Mouse (Mus musculus) testis, postnatal 10 days (tissue): ENCODE results near the gene Palm.
"Not testable (repeated sequence)": the region's sequence is repeated elsewhere in the genome, so short reads cannot be mapped to it uniquely, and the experiment has no call there.

Source experiments
- DNase-seq: peaks from one replicate; pipeline ENCODE4 v3.0.0; 2021; ENCODE audit warnings: low spot score

Palm gene

DNA sequence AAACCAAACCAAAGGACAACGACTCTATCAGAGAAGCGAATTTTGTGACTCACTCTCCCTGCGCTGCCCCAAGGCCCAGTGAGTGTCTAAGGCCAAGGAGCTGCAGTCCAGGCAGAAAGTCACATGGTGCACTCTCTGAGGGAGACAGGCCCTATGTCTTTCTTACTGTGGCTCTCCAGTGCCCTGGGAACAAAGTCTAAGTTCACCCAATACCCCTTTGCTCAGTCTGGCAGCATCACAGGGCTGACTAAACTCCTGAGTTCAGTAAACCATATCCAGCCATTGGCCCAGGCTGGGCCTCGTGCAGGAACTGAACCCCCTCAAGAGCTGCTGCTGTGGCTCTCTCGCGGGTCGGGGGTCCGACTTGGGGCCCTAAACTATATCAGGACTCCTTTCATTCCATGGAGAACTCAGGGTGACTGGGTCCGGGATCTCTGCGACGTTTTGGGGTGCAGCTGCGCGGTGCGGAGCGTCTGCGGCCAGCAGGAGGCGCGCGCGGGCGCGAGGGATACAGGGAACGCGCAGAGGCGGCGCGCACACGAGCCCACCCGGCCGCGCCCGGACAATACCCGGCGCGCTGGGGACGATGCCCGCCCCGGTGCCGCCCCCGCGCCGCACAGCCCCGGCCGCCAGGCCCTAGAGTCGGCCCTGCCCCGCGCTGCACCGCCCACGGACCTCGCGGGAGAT, at the start of gene Palm:
TSS of gene Palm (plus strand) at position 522 of the 687 bp plus-strand sequence.
- peak; percentile 91 for DNase-seq

GRCm38 (mm10) chr10:79743650-79744365, 49.6 kb upstream of the Palm start:
- no peak for DNase-seq

DNA sequence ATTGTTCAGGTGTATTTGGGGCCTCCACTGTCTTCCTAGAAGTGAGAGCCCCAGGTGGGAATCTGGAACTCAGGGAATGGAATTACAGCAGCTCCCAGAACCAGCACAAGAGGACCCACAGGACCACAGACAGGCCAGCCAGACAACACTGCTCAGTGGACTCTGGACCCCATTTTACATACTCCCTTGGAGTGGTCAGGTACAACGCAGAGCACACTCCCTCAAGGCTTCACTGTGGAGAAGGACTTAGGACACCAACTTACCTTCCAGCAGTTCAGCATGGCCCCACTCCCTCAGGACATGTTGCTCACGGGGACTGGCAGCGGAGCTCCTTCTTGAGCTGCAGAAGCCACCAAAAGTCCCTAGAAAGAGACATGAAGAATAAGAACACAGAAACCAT, 48.0 kb upstream of the Palm start:
- DNase-seq: no peak

DNA sequence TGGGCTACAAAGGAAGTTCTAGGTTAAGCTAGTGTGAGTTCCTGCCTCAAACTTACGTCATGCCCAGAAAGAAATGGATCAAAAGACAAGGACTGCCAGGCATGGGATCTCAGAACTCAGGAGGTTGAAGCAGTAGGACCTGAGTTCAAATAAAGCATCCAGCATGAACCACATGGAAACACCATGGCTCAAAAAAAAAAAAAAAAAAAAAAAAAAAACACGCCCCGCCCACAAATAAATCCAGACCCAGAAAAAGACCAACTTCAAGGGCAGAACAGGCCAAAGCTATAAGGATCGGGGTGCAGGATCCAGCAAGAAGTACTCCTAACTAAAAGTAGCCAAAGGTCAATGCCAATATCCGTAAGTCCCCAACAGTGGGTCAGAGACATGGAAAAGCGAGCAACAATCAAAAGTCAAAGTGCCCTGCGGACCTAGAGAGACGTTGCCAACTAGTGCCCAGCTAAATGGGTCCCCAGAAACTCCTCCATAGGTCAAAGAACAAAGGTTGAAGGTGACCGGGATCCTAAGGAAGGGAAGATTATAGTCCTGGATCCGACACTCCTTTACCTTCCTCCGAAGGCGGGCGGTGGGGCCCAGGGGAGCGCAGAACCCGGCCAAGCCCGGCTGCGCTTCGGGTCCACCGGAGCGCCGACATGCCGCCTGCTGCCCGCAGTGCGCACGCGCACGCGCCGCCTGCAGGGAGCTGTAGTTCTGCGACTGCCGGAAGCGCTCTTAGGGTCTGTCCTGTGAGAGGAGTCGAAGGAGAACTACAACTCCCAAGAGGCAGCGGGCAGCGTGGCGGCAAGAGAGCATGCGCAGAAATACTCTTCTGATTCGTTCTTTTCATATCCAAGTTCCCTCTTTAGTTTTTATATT, 47.2 kb upstream of the Palm start, which contains the start of gene Polrmt:
TSS of gene Polrmt (minus strand) at position 684 of the 876 bp plus-strand sequence.
- peak; percentile 95 for DNase-seq

DNA sequence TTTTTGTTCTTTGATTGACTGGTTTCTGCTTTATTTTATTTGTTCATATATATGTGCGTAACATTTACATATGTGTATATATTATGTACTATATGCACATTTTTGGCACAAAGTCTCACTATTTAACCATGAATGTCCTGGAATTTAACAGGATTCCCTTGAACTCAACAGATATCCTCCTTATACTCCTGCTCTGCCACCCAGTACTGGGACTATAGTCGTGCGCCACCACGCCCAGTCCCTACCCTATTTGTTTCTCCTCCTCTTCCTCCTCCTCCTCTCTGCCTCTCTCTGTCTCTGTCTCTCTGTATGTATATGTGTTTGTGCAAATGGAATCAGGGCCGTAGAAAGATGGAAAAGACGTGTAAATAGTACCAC, 46.6 kb upstream of the Palm start:
- no peak for DNase-seq

- DNase-seq: no peak
Observed at GRCm38 (mm10) chr10:79748496-79748895, 44.9 kb upstream of the Palm start.

GRCm38 (mm10) chr10:79754856-79755516, 38.4 kb upstream of the Palm start, which contains the start of gene Fgf22:
Fgf22 (plus strand) TSS chr10:79755076.
- DNase-seq: peak; percentile 92

DNA sequence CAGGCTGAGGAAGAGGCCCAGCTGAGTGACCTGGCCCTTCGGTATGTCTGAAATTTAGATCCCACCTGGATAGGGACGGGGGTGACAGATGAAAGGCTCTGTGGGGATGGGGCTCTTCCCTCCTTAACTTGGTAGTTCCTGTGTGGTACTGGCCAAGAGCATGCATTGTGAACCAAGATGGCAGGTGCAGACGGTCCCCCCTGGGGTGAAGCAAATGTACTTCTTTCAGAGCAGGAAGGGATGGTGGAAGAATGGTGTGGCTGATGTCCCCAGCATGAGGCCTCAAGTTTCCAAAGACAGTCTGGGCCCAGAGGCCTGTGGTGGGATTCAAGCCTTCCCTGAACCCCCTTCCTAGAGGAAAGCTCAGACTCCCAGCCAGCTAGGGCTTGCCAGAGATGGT, 37.5 kb upstream of the Palm start:
- DNase-seq: no peak

GRCm38 (mm10) chr10:79756660-79757059, 36.7 kb upstream of the Palm start:
- DNase-seq: no peak

- not testable (repeated sequence) for DNase-seq
Observed at GRCm38 (mm10) chr10:79759675-79760074, 33.7 kb upstream of the Palm start.

- DNase-seq: no peak
Observed at GRCm38 (mm10) chr10:79760603-79761143, 32.7 kb upstream of the Palm start.

GRCm38 (mm10) chr10:79762875-79763274, 30.5 kb upstream of the Palm start:
- no peak for DNase-seq

DNA sequence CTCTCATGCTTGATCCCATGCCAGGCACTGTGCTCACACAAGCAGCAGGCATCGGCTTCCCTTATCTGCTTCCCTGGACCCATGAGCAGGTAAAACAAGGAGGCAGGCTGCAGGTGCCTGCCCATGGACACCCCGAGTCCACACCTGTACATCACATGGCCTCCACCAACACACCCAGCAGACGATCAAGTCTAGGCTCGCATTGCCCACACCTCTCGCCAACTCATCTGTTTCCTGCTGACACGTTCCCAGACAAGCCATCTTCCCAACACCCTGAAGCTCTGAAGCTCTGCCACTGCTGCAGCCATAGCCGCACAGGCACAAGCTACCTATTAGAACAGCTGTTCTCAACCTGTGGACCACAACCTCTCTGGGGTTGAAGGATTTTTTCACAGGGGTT, 29.1 kb upstream of the Palm start:
- no peak for DNase-seq

GRCm38 (mm10) chr10:79765228-79765745, 28.1 kb upstream of the Palm start:
- no peak for DNase-seq

DNA sequence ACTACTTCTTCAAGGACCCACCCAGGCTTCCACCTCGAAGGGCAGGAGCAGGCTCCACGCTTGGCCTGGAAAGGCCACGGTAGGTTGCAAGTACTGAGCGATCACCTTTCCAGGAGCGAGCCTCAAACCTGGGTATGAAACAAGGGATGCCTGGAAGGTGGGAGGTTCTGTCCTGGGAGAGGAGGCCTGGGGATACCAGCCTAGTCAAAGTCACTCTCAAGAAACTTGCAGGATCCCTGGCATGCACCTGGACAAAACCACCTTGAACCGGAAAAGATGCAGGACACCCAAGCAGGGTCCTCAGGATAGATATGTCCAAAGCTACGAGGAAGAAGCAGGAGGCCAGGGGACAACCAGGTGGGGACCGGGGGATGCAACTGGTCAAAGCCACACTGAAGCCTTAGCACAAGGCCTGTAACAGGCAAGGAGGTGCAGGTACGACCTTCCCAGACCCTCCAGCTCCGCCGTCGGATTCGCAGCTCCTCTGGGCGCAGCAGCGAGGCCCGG, 27.3 kb upstream of the Palm start:
- no peak for DNase-seq

DNA sequence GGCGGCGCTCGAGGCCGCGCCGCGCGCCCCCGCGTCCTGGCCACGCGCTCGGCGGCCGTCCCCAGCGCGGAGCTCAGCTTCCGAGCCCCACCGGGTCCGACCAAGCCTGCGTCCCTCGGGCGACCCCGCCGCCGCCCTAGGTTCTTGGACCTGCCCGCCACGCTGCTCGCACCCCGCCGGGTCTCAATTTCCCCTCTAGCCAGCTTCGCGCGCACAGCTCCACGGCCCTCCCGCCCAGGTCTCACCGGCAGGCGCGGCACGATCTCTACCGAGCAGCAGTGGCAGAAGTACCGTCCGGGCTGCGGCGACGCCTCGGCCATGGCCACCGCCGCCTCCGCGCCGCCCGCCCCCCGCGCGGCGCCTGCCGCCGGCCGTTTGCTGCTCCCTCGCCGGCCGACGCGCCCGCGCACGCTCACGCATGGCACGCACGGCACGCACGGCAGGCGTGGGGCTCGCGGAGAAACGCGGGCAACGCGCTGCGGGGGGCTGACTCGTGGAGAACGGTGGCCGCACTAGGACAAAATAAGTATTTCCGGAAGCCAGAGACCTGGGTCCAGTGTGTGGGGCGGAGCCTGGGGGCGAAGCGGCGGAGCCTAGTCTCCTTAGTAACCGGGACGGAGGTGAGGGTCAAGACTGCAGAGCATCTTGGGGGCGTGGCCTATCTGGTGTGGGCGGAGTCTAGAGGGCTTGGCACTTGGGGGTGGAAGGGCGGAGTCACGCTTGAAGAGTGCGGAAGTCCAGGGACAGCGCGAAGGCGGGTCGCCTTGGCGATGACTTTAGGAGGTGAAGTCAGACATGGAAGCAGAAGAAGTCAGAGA, 26.7 kb upstream of the Palm start, which contains the start of gene Rnf126:
TSS of gene Rnf126 (minus strand) at position 445 of the 818 bp plus-strand sequence.
- DNase-seq: peak; percentile 100

GRCm38 (mm10) chr10:79767372-79768244, 25.8 kb upstream of the Palm start:
- DNase-seq: peak; percentile 98

DNA sequence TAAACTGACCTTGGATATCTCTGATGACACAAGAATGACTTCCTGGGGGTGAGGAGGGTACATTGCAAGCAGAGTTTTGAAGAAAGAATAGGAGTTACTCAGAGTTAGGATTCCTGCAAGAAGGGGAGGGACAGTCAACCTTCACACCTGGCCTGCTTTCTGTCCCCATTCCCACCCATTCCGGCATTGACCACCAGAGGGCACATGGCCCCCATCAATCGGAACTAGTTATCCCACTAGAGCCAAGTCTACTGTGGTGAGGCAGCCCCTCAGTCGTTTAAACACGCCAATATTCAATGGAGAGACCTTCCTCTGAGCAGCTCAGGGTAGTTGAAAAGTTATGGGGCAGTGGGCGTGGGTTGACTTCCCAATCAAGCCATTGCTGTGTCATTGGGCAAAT, 25.0 kb upstream of the Palm start:
- peak; percentile 89 for DNase-seq

GRCm38 (mm10) chr10:79769329-79769728, 24.0 kb upstream of the Palm start:
- no peak for DNase-seq
